Mouse (Mus musculus) bone marrow macrophage, adult 2 months (primary cell): ENCODE results near the gene Unc13c.

Experiments
- CTCF ChIP-seq: IDR thresholded peaks from 2 replicates; pipeline ENCODE4 v1.5.1; 2012; ENCODE audit warnings: low read depth, mild to moderate bottlenecking, low read length, moderate library complexity
- POLR2A ChIP-seq: IDR thresholded peaks from 2 replicates; pipeline ENCODE4 v1.6.1; 2012; ENCODE audit warnings: mild to moderate bottlenecking, low read depth, low read length, borderline replicate concordance

GRCm38 (mm10) chr9:73905959-73906358 is 62.8 kb downstream of the Unc13c start:
- TF ChIP-seq CTCF, result no peak
- no peak for TF ChIP-seq POLR2A
